Mouse (Mus musculus) erythroblast, embryonic 14.5 days (primary cell): ENCODE measurements around the gene 4930415O20Rik.

Experiments used
- GATA1 ChIP-seq: IDR thresholded peaks from 2 replicates; pipeline ENCODE4 v1.6.1; 2012; ENCODE audit warnings: low read length, inconsistent platforms, mixed read lengths
- TAL1 ChIP-seq: IDR thresholded peaks from 3 replicates; pipeline ENCODE4 v1.6.1; 2012; ENCODE audit warnings: low read length, inconsistent platforms, mixed read lengths

GRCm38 (mm10) chr15:98602921-98603458, 32.2 kb downstream of the 4930415O20Rik start:
- no peak for TF ChIP-seq TAL1
- no peak for TF ChIP-seq GATA1
